In genomic region chr8:48481709-48482671, GRCm38 (mm10) we compare ENCODE assay signal across 8 mouse cellular contexts.
A peak's percentile ranks its signal among the peaks of the same experiment; 100 is the strongest.
DNase-seq lines count a peak whose midpoint lies in the region; ATAC-seq and TF ChIP-seq lines count a peak whose summit lies in the region.

No protein-coding gene starts in this region.

- no peaks in the 10 kb centered on the region for H3K36me3 ChIP-seq in forebrain, embryonic 13.5 days (ENCODE audit: poor library complexity, severe bottlenecking)
- H3K36me3 ChIP-seq in forebrain, embryonic 11.5 days (ENCODE audit: control insufficient read depth, insufficient read depth, low read length), result no peaks in the 10 kb centered on the region
- H3K36me3 ChIP-seq in testis, adult 2 months (ENCODE audit: control insufficient read depth, insufficient read depth, low read length), result no peaks in the 10 kb centered on the region
- H3K36me3 ChIP-seq in hindbrain, embryonic 12.5 days, result no peaks in the 10 kb centered on the region; the same call in 1 of the 2 replicates

- no peak overlapping the region for H3K4me2 ChIP-seq in forebrain, embryonic 13.5 days
- H3K4me2 ChIP-seq in forebrain, embryonic 11.5 days (ENCODE audit: low read depth, low read length, severe bottlenecking), result no peak overlapping the region
- peak overlapping the region; percentile 25; the same call in 1 of the 2 replicates for H3K4me2 ChIP-seq in hindbrain, embryonic 12.5 days (replicated peaks)

- no peak for DNase-seq in forebrain, embryonic 11.5 days (ENCODE audit: low spot score)
- no peak for DNase-seq in testis, postnatal 14 days (ENCODE audit: low spot score)
- DNase-seq in neural tube, embryonic 10.5 days (ENCODE audit: extremely low spot score, low spot score), result peak; percentile 21
- DNase-seq in cerebellum, adult 8-10 months, result no peak

- TF ChIP-seq CTCF in testis, adult 2 months (IDR thresholded peaks at IDR 0.05; ENCODE audit: control insufficient read depth, insufficient read depth, insufficient replicate concordance, low read depth, low read length), result no peak

- no peaks in the 10 kb centered on the region for H3K27me3 ChIP-seq in forebrain, embryonic 13.5 days
- no peaks in the 10 kb centered on the region for H3K27me3 ChIP-seq in forebrain, embryonic 11.5 days (ENCODE audit: control insufficient read depth, insufficient read depth, low read length)
- no peaks in the 10 kb centered on the region for H3K27me3 ChIP-seq in testis, adult 2 months (ENCODE audit: control insufficient read depth, insufficient read depth, low read length)
- no peaks in the 10 kb centered on the region for H3K27me3 ChIP-seq in hindbrain, embryonic 12.5 days

- H3K9ac ChIP-seq in forebrain, embryonic 13.5 days, result no peak overlapping the region
- no peak overlapping the region for H3K9ac ChIP-seq in forebrain, embryonic 11.5 days (ENCODE audit: low read length)
- no peak overlapping the region for H3K9ac ChIP-seq in hindbrain, embryonic 12.5 days

- H3K27ac ChIP-seq in forebrain, embryonic 13.5 days, result no peak overlapping the region
- no peak overlapping the region for H3K27ac ChIP-seq in forebrain, embryonic 11.5 days (ENCODE audit: low read depth, low read length)
- H3K27ac ChIP-seq in testis, adult 2 months (ENCODE audit: control insufficient read depth, insufficient read depth, low read depth, low read length), result no peak overlapping the region
- H3K27ac ChIP-seq in hindbrain, embryonic 12.5 days, result peak overlapping the region; percentile 48; the same call in 1 of the 2 replicates

- H3K9me3 ChIP-seq in forebrain, embryonic 13.5 days (replicated peaks), result no peaks in the 10 kb centered on the region
- H3K9me3 ChIP-seq in forebrain, embryonic 11.5 days (ENCODE audit: control insufficient read depth, low read length), result no peaks in the 10 kb centered on the region
- H3K9me3 ChIP-seq in hindbrain, embryonic 12.5 days (replicated peaks), result no peaks in the 10 kb centered on the region

- ATAC-seq in forebrain, embryonic 13.5 days, result peak; percentile 50; the same call in 1 of the 2 replicates
- no peak for ATAC-seq in forebrain, embryonic 11.5 days (replicated peaks; ENCODE audit: low FRiP score)
- ATAC-seq in hindbrain, embryonic 12.5 days (ENCODE audit: low FRiP score), result no peak
- ATAC-seq in megakaryocyte-erythroid progenitor cell, adult 5-6 weeks (replicated peaks; ENCODE audit: low FRiP score, low TSS enrichment, poor library complexity, severe bottlenecking), result no peak

- TF ChIP-seq POLR2A in testis, adult 2 months (IDR thresholded peaks at IDR 0.05; ENCODE audit: control insufficient read depth, low read depth, low read length), result no peak

- no peak overlapping the region for H3K4me3 ChIP-seq in forebrain, embryonic 13.5 days
- no peak overlapping the region for H3K4me3 ChIP-seq in forebrain, embryonic 11.5 days (ENCODE audit: low read depth, low read length)
- peak overlapping the region; percentile 45 for H3K4me3 ChIP-seq in testis, adult 2 months (ENCODE audit: control insufficient read depth, low read depth, low read length)
- H3K4me3 ChIP-seq in hindbrain, embryonic 12.5 days, result no peak overlapping the region

- 76% methylated on average over 33 of the region's 33 CpGs for WGBS in forebrain, embryonic 13.5 days
- 84% methylated on average over 33 of the region's 33 CpGs for WGBS in forebrain, embryonic 11.5 days
- 66% methylated on average over 33 of the region's 33 CpGs for WGBS in hindbrain, embryonic 12.5 days

- H3K4me1 ChIP-seq in forebrain, embryonic 13.5 days, result peaks cover 20% of the 10 kb centered on the region
- H3K4me1 ChIP-seq in forebrain, embryonic 11.5 days (replicated peaks; ENCODE audit: control insufficient read depth, insufficient read depth, low read length), result no peaks in the 10 kb centered on the region; the same call in 1 of the 2 replicates
- peaks cover 11% of the 10 kb centered on the region for H3K4me1 ChIP-seq in testis, adult 2 months (ENCODE audit: control insufficient read depth, insufficient read depth, low read length)
- peaks cover 14% of the 10 kb centered on the region for H3K4me1 ChIP-seq in hindbrain, embryonic 12.5 days
